In genomic region chr9:22188025-22188611, GRCm38 (mm10) we compare ENCODE assay signal across 8 mouse cellular contexts. TPM values are rescaled to one million over a fixed set of nuclear protein-coding genes. Genes with fewer than 3 reads are reported as not detected.
A peak's percentile ranks its signal among the peaks of the same experiment; 100 is the strongest.
DNase-seq lines count a peak whose midpoint lies in the region; ATAC-seq and TF ChIP-seq lines count a peak whose summit lies in the region.

Zfp872 (plus strand) TSS chr9:22188090.

- ATAC-seq in forebrain, embryonic 11.5 days (replicated peaks; ENCODE audit: low FRiP score) = peak; percentile 81
- ATAC-seq in megakaryocyte-erythroid progenitor cell, adult 5-6 weeks (replicated peaks; ENCODE audit: low FRiP score, low TSS enrichment, poor library complexity, severe bottlenecking) = no peak

- peak within 1 kb of the TSS; percentile 60 for H3K4me2 ChIP-seq in forebrain, embryonic 11.5 days (ENCODE audit: low read depth, low read length, severe bottlenecking)

- peak within 1 kb of the TSS; percentile 52 to 57 for H3K4me3 ChIP-seq in ES-E14 (ENCODE audit: insufficient read depth in 1 of 2, low read depth in 1 of 2, low read length in 2 of 2, poor library complexity in 1 of 2, severe bottlenecking in 1 of 2)
- H3K4me3 ChIP-seq in brown adipose tissue, adult 24 weeks (ENCODE audit: insufficient read depth, low read depth, low read length) = peak within 1 kb of the TSS; percentile 55
- H3K4me3 ChIP-seq in forebrain, embryonic 11.5 days (ENCODE audit: low read depth, low read length) = peak within 1 kb of the TSS; percentile 38

- H3K27me3 ChIP-seq in forebrain, embryonic 11.5 days (ENCODE audit: control insufficient read depth, insufficient read depth, low read length) = no peaks in the 10 kb centered on the region

- WGBS in forebrain, embryonic 11.5 days = 12% methylated on average over 43 of the region's 43 CpGs

- H3K36me3 ChIP-seq in ES-E14 (ENCODE audit: control insufficient read depth, insufficient read depth, low read length, poor library complexity, severe bottlenecking) = no peaks in the 10 kb centered on the region
- no peaks in the 10 kb centered on the region for H3K36me3 ChIP-seq in forebrain, embryonic 11.5 days (ENCODE audit: control insufficient read depth, insufficient read depth, low read length)

- peak; percentile 16 for DNase-seq in ES-E14 (ENCODE audit: low read depth, low spot score)
- DNase-seq in forebrain, embryonic 11.5 days (ENCODE audit: low spot score) = peak; percentile 72
- peak; percentile 31 to 39 for DNase-seq in heart, postnatal 14 days
- DNase-seq in kidney, postnatal 4 days = peak; percentile 63 to 77
- peak; percentile 64 for DNase-seq in lung, postnatal 10 days
- DNase-seq in right cerebral cortex, adult 2 months (ENCODE audit: low spot score in 2 of 2) = peak; percentile 13 to 42

- H3K9ac ChIP-seq in ES-E14 (ENCODE audit: insufficient read depth, low read depth, low read length, poor library complexity, severe bottlenecking) = peak within 1 kb of the TSS; percentile 36
- H3K9ac ChIP-seq in forebrain, embryonic 11.5 days (ENCODE audit: low read length) = peak within 1 kb of the TSS; percentile 51

- H3K9me3 ChIP-seq in ES-E14 (ENCODE audit: control insufficient read depth, insufficient read depth, low read depth, low read length) = peaks cover 15% of the 10 kb centered on the region
- H3K9me3 ChIP-seq in forebrain, embryonic 11.5 days (ENCODE audit: control insufficient read depth, low read length) = no peaks in the 10 kb centered on the region; the same call in 1 of the 2 replicates

- no peak within 1 kb of the TSS for H3K27ac ChIP-seq in ES-E14 (ENCODE audit: insufficient read depth, low read depth, low read length, poor library complexity, severe bottlenecking)
- peak within 1 kb of the TSS; percentile 61 for H3K27ac ChIP-seq in brown adipose tissue, adult 24 weeks (replicated peaks; ENCODE audit: low read depth, low read length)
- H3K27ac ChIP-seq in forebrain, embryonic 11.5 days (ENCODE audit: low read depth, low read length) = no peak within 1 kb of the TSS

- intact Hi-C loops in heart, postnatal 14 days (cut with DNase I) = no loop called here

- in situ Hi-C loops in ES-E14 (cut with MboI; ENCODE audit: low sequenced_read_pairs in 2 of 2, unreplicated experiment in 2 of 2) = no loop called here

- H3K4me1 ChIP-seq in ES-E14 (ENCODE audit: control insufficient read depth in 2 of 2, insufficient read depth in 2 of 2, low read length in 2 of 2, poor library complexity in 1 of 2) = no peaks in the 10 kb centered on the region
- no peaks in the 10 kb centered on the region for H3K4me1 ChIP-seq in brown adipose tissue, adult 24 weeks (ENCODE audit: control insufficient read depth, insufficient read depth, insufficient read length, low read length)
- H3K4me1 ChIP-seq in forebrain, embryonic 11.5 days (replicated peaks; ENCODE audit: control insufficient read depth, insufficient read depth, low read length) = no peaks in the 10 kb centered on the region

TF ChIP-seq in ES-E14, 5 proteins besides CTCF, POLR2A, EP300 and RAD21:
- TF ChIP-seq MAFK (IDR thresholded peaks at IDR 0.05; ENCODE audit: insufficient read depth, low read depth, low read length) (no peak), CHD2 (IDR thresholded peaks at IDR 0.05; ENCODE audit: low read depth, low read length) (no peak), ZNF384 (IDR thresholded peaks at IDR 0.05; ENCODE audit: low read depth, low read length) (no peak)
TF ChIP-seq in ES-E14: peak in this region for 0.

RNA-seq across cellular contexts. Expression of gene Zfp872, which starts in this region (rescaled TPM):
- 0.22 TPM in 1 of 2 replicates, not detected in the other for total RNA-seq in ES-E14 (2012; rRNA removed)
- 0.52 and 0.58 TPM in 2 replicates for polyA plus RNA-seq in brown adipose tissue, adult 24 weeks (2012; ENCODE audit: insufficient read depth, insufficient read length, missing spikeins)
- 0.17 and 0.90 TPM in 2 replicates for polyA plus RNA-seq in forebrain, embryonic 11.5 days (2014; fragmentation: Nextera tagmentation; extraction: Ambion mirVana)
- under 1 TPM; 0.17 to 0.27 TPM for total RNA-seq in heart, postnatal 14 days (2021)
- not detected in 2 replicates for total RNA-seq in megakaryocyte-erythroid progenitor cell, adult 5-6 weeks (2014; fragmentation: Nextera tagmentation)
- not detected in 2 replicates for total RNA-seq in megakaryocyte-erythroid progenitor cell, adult 5-6 weeks (2017)

Comparison
In these comparisons a context has a peak if more than half of its experiments do, and no peak if none do; other contexts are left out.
1. Peak in DNase-seq, H3K4me3 ChIP-seq and H3K9ac ChIP-seq in ES-E14; RNA of the gene not detected or under 1 TPM.
2. Peak in DNase-seq, ATAC-seq, H3K4me3 ChIP-seq, H3K9ac ChIP-seq and H3K4me2 ChIP-seq in forebrain, embryonic 11.5 days; RNA of the gene not detected or under 1 TPM.
3. Peak in DNase-seq in heart, postnatal 14 days; RNA of the gene not detected or under 1 TPM.
4. DNase-seq: peak in every context shown above with its lines; median percentile 72 in forebrain, embryonic 11.5 days; 70 in kidney, postnatal 4 days; 64 in lung, postnatal 10 days; 35 in heart, postnatal 14 days; 28 in right cerebral cortex, adult 2 months; 16 in ES-E14.